Comparison of ENCODE assay signal across 9 mouse cellular contexts in genomic region chr4:143151267-143151666, GRCm38 (mm10).
DNase-seq lines count a peak whose midpoint lies in the region; ATAC-seq and TF ChIP-seq lines count a peak whose summit lies in the region.
"Had no signal": no experiment of that assay in that cellular context is flagged by ENCODE, and none has a peak within 500 bp of the region (broad histone marks: within the 10 kb centered on the region; RNA-seq: fewer than 3 reads in every experiment).

No protein-coding gene starts in this region.

- H3K4me2 ChIP-seq in embryonic facial prominence, embryonic 11.5 days (ENCODE audit: low read depth, low read length), result no peak overlapping the region
- H3K4me2 ChIP-seq: neural tube, embryonic 13.5 days had no signal

- no peaks in the 10 kb centered on the region; the same call in 1 of the 2 replicates for H3K36me3 ChIP-seq in spleen, adult 2 months (ENCODE audit: control insufficient read depth, insufficient read depth, low read length)
- H3K36me3 ChIP-seq in embryonic facial prominence, embryonic 11.5 days (replicated peaks; ENCODE audit: control insufficient read depth, insufficient read depth, low read depth, low read length), result no peaks in the 10 kb centered on the region
- H3K36me3 ChIP-seq: neural tube, embryonic 13.5 days had no signal

- H3K27me3 ChIP-seq in spleen, adult 2 months (ENCODE audit: control insufficient read depth, insufficient read depth, low read length), result no peaks in the 10 kb centered on the region
- H3K27me3 ChIP-seq in embryonic facial prominence, embryonic 11.5 days (ENCODE audit: control insufficient read depth, insufficient read depth, low read length), result no peaks in the 10 kb centered on the region
- H3K27me3 ChIP-seq: neural tube, embryonic 13.5 days had no signal

- ATAC-seq in embryonic facial prominence, embryonic 11.5 days (replicated peaks; ENCODE audit: insufficient number of reproducible peaks, low FRiP score, low TSS enrichment, low read depth), result no peak
- peak; percentile 74 for ATAC-seq in megakaryocyte-erythroid progenitor cell, adult 5-6 weeks (replicated peaks; ENCODE audit: low FRiP score, low TSS enrichment, poor library complexity, severe bottlenecking)

- WGBS in spleen, adult 2 months, result 93% methylated on average over 1 of the region's 1 CpGs
- WGBS in embryonic facial prominence, embryonic 11.5 days, result 61% methylated on average over 1 of the region's 1 CpGs

- intact Hi-C loops in gastrocnemius, postnatal 14 days (cut with DNase I; ENCODE audit: low total_unique reads), result no loop called here
- intact Hi-C loops in left cerebral cortex, postnatal 25 days (cut with DNase I), result no loop called here

- TF ChIP-seq CTCF in spleen, adult 2 months (IDR thresholded peaks at IDR 0.05; ENCODE audit: extremely low read depth, insufficient read depth, insufficient read length, insufficient replicate concordance), result peak; percentile 37; the same call in 1 of the 2 replicates

- H3K9ac ChIP-seq in embryonic facial prominence, embryonic 11.5 days (replicated peaks; ENCODE audit: low read length), result no peak overlapping the region
- H3K9ac ChIP-seq: neural tube, embryonic 13.5 days had no signal

- no peak overlapping the region for H3K4me3 ChIP-seq in spleen, adult 2 months (ENCODE audit: extremely low read depth, insufficient read depth, insufficient read length)
- H3K4me3 ChIP-seq in embryonic facial prominence, embryonic 11.5 days (ENCODE audit: low read depth, low read length), result no peak overlapping the region
- H3K4me3 ChIP-seq: neural tube, embryonic 13.5 days had no signal

- H3K27ac ChIP-seq in spleen, adult 2 months (ENCODE audit: insufficient read depth, low read length), result no peak overlapping the region
- no peak overlapping the region for H3K27ac ChIP-seq in embryonic facial prominence, embryonic 11.5 days (replicated peaks; ENCODE audit: low read depth, low read length)
- H3K27ac ChIP-seq: neural tube, embryonic 13.5 days had no signal

- no peak for TF ChIP-seq POLR2A in spleen, adult 2 months (IDR thresholded peaks at IDR 0.05; ENCODE audit: low read depth, low read length)

- H3K9me3 ChIP-seq in embryonic facial prominence, embryonic 11.5 days (replicated peaks; ENCODE audit: control insufficient read depth, low read length), result no peaks in the 10 kb centered on the region
- H3K9me3 ChIP-seq: neural tube, embryonic 13.5 days had no signal

- peak; percentile 47 for DNase-seq in gastrocnemius, postnatal 14 days
- no peak for DNase-seq in gastrocnemius, adult 18-20 months (ENCODE audit: low spot score)
- DNase-seq in spleen, adult 2 months (ENCODE audit: low read depth in 1 of 2, low spot score in 2 of 2), result peak in 1 of 2 experiments; percentile 26
- no peak for DNase-seq in spleen, postnatal 14 days (ENCODE audit: low spot score in 2 of 2)
- DNase-seq in embryonic facial prominence, embryonic 11.5 days (ENCODE audit: low spot score), result peak; percentile 21
- DNase-seq in frontal cortex, postnatal 36 days (ENCODE audit: low spot score in 2 of 2), result no peak
- DNase-seq in left cerebral cortex, postnatal 25 days (ENCODE audit: low spot score in 2 of 2), result no peak

- H3K4me1 ChIP-seq in spleen, adult 2 months (ENCODE audit: control insufficient read depth, insufficient read depth, insufficient read length), result peaks cover 12% of the 10 kb centered on the region
- no peaks in the 10 kb centered on the region for H3K4me1 ChIP-seq in embryonic facial prominence, embryonic 11.5 days (ENCODE audit: control insufficient read depth, insufficient read depth, low read length)

Comparison
In these comparisons a context has a peak if more than half of its experiments do, and no peak if none do; other contexts are left out.
1. DNase-seq: peak in gastrocnemius, postnatal 14 days (single experiment) and embryonic facial prominence, embryonic 11.5 days (single experiment); none in gastrocnemius, adult 18-20 months (single experiment), spleen, postnatal 14 days (0 of 2), frontal cortex, postnatal 36 days (0 of 2) and left cerebral cortex, postnatal 25 days (0 of 2).